Mouse (Mus musculus) forebrain, embryonic 15.5 days (tissue): ENCODE data around the gene Rprd2. TPM values are rescaled to one million over a fixed set of nuclear protein-coding genes. Genes with fewer than 3 reads are reported as not detected.

ENCODE experiments used
- ATAC-seq: fragments of 200-750 bp; cut with Nextera tagmentation; replicated peaks from 2 replicates; pipeline ENCODE4 v1.8.0; 2017; ENCODE audit warnings: mild to moderate bottlenecking, moderate TSS enrichment, moderate library complexity
- H3K27ac ChIP-seq: fragments of 300-500 bp; sonication (generic); replicated peaks from 2 replicates; pipeline ENCODE4 v1.5.1; 2015; ENCODE audit warnings: mild to moderate bottlenecking, inconsistent platforms
- H3K27me3 ChIP-seq: fragments of 300-500 bp; sonication (generic); 2 replicates; pipeline ENCODE4 v1.6.1; 2015; ENCODE audit warnings: inconsistent platforms
- H3K36me3 ChIP-seq: fragments of 300-500 bp; sonication (generic); 2 replicates; pipeline ENCODE4 v1.6.1; 2015; ENCODE audit warnings: mild to moderate bottlenecking, inconsistent platforms
- H3K4me1 ChIP-seq: fragments of 300-500 bp; sonication (generic); 2 replicates; pipeline ENCODE4 v1.6.1; 2015; ENCODE audit warnings: inconsistent platforms
- H3K4me2 ChIP-seq: fragments of 300-500 bp; sonication (generic); replicated peaks from 2 replicates; pipeline ENCODE4 v1.6.1; 2015; ENCODE audit warnings: mild to moderate bottlenecking, inconsistent platforms
- H3K4me3 ChIP-seq: fragments of 300-500 bp; sonication (generic); 2 replicates; pipeline ENCODE4 v1.5.1; 2015; ENCODE audit warnings: mild to moderate bottlenecking, inconsistent platforms
- H3K9ac ChIP-seq: fragments of 300-500 bp; sonication (generic); replicated peaks from 2 replicates; pipeline ENCODE4 v1.6.1; 2015; ENCODE audit warnings: mild to moderate bottlenecking, inconsistent platforms
- H3K9me3 ChIP-seq: fragments of 300-500 bp; sonication (generic); 2 replicates; pipeline ENCODE4 v1.6.1; 2016; ENCODE audit warnings: inconsistent platforms
- WGBS: fragments of 180-500 bp; shearing (Covaris S2); methylation state at CpG from one replicate; pipeline ENCODE4 v1.1.7; 2015; ENCODE audit warnings: mixed read lengths; 5-methylcytosine and 5-hydroxymethylcytosine counted together
- polyA plus RNA-seq: library from polyadenylated mRNA; unstranded; fragments of >200 nt; fragmentation: Nextera tagmentation; extraction: Ambion mirVana; gene quantifications from 2 replicates; pipeline ENCODE4 v1.2.1, GENCODE M21; 2015

Rprd2 gene
- polyA plus RNA-seq, 1 experiment from 2014 or later = 22.1 TPM

GRCm38 (mm10) chr3:95855502-95856089 is 36.9 kb upstream of the Rprd2 start, which contains the start of gene Prpf3:
Prpf3 (minus strand) TSS chr3:95855885.
- Histone ChIP-seq H3K9ac (peak within 1 kb of the TSS; percentile 87), H3K27me3 (no peaks in the 10 kb centered on the region), H3K27ac (peak within 1 kb of the TSS; percentile 72), H3K36me3 (peaks cover 27% of the 10 kb centered on the region), H3K4me2 (peak within 1 kb of the TSS; percentile 76), H3K4me3 (peak within 1 kb of the TSS; percentile 95), H3K4me1 (peaks cover 18% of the 10 kb centered on the region), H3K9me3 (no peaks in the 10 kb centered on the region)
- ATAC-seq = peak; percentile 99
- under 1% methylated on average over 56 of the region's 56 CpGs for WGBS

- whole genome bisulfite sequencing = 95% methylated on average over 8 of the region's 8 CpGs
- no peak overlapping the region for H3K27ac ChIP-seq
- no peak overlapping the region for H3K4me2 ChIP-seq
- peaks cover 68% of the 10 kb centered on the region for H3K36me3 ChIP-seq
- H3K27me3 ChIP-seq = no peaks in the 10 kb centered on the region
- no peak overlapping the region for H3K9ac ChIP-seq
- peaks cover 15% of the 10 kb centered on the region for H3K4me1 ChIP-seq
- H3K9me3 ChIP-seq = no peaks in the 10 kb centered on the region
- ATAC-seq = no peak
- no peak overlapping the region for H3K4me3 ChIP-seq
Measured at GRCm38 (mm10) chr3:95851317-95851716, 32.7 kb upstream of the Rprd2 start.

GRCm38 (mm10) chr3:95850611-95851010 is 31.9 kb upstream of the Rprd2 start:
- no peaks in the 10 kb centered on the region for H3K9me3 ChIP-seq
- no peak overlapping the region for H3K4me2 ChIP-seq
- peaks cover 12% of the 10 kb centered on the region for H3K4me1 ChIP-seq
- H3K27ac ChIP-seq = no peak overlapping the region
- no peak for ATAC-seq
- H3K4me3 ChIP-seq = no peak overlapping the region
- no peak overlapping the region for H3K9ac ChIP-seq
- H3K27me3 ChIP-seq = no peaks in the 10 kb centered on the region
- H3K36me3 ChIP-seq = peaks cover 74% of the 10 kb centered on the region
- 88% methylated on average over 4 of the region's 4 CpGs for WGBS

- H3K4me2 ChIP-seq = no peak overlapping the region
- WGBS = 91% methylated on average over 3 of the region's 3 CpGs
- no peak overlapping the region for H3K27ac ChIP-seq
- H3K9me3 ChIP-seq = no peaks in the 10 kb centered on the region
- H3K4me3 ChIP-seq = no peak overlapping the region
- H3K9ac ChIP-seq = no peak overlapping the region
- peaks cover 84% of the 10 kb centered on the region for H3K36me3 ChIP-seq
- ATAC-seq = no peak
- H3K27me3 ChIP-seq = no peaks in the 10 kb centered on the region
- H3K4me1 ChIP-seq = no peaks in the 10 kb centered on the region
Measured at GRCm38 (mm10) chr3:95842503-95843214, 24.0 kb upstream of the Rprd2 start.

- 91% methylated on average over 2 of the region's 2 CpGs for WGBS
- Histone ChIP-seq H3K27ac (no peak overlapping the region), H3K27me3 (no peaks in the 10 kb centered on the region), H3K4me2 (no peak overlapping the region), H3K4me1 (no peaks in the 10 kb centered on the region), H3K9me3 (no peaks in the 10 kb centered on the region), H3K9ac (no peak overlapping the region), H3K36me3 (peaks cover 80% of the 10 kb centered on the region), H3K4me3 (no peak overlapping the region)
- ATAC-seq = no peak
Measured at GRCm38 (mm10) chr3:95839250-95839649, 20.6 kb upstream of the Rprd2 start.

GRCm38 (mm10) chr3:95829053-95829452 is 10.4 kb upstream of the Rprd2 start:
- ATAC-seq = no peak
- WGBS = 95% methylated on average over 4 of the region's 4 CpGs
- Histone ChIP-seq H3K4me3 (no peak overlapping the region), H3K27me3 (no peaks in the 10 kb centered on the region), H3K9ac (no peak overlapping the region), H3K36me3 (peaks cover 63% of the 10 kb centered on the region), H3K4me1 (no peaks in the 10 kb centered on the region), H3K27ac (no peak overlapping the region), H3K4me2 (no peak overlapping the region), H3K9me3 (no peaks in the 10 kb centered on the region)

- no peak overlapping the region for H3K27ac ChIP-seq
- no peak for ATAC-seq
- H3K9me3 ChIP-seq = no peaks in the 10 kb centered on the region
- peaks cover 35% of the 10 kb centered on the region for H3K36me3 ChIP-seq
- H3K4me1 ChIP-seq = no peaks in the 10 kb centered on the region
- H3K9ac ChIP-seq = no peak overlapping the region
- WGBS = 84% methylated on average over 2 of the region's 2 CpGs
- no peak overlapping the region for H3K4me2 ChIP-seq
- no peaks in the 10 kb centered on the region for H3K27me3 ChIP-seq
- no peak overlapping the region for H3K4me3 ChIP-seq
Measured at GRCm38 (mm10) chr3:95826275-95826674, 7.6 kb upstream of the Rprd2 start.

GRCm38 (mm10) chr3:95820046-95821010 is 1.7 kb upstream of the Rprd2 start:
- Histone ChIP-seq H3K4me1 (peaks cover 28% of the 10 kb centered on the region), H3K27ac (peak overlapping the region; percentile 100), H3K9me3 (no peaks in the 10 kb centered on the region), H3K36me3 (no peaks in the 10 kb centered on the region), H3K27me3 (no peaks in the 10 kb centered on the region), H3K4me2 (peak overlapping the region; percentile 52), H3K9ac (peak overlapping the region; percentile 64), H3K4me3 (peak overlapping the region; percentile 86)
- 33% methylated on average over 10 of the region's 10 CpGs for WGBS
- ATAC-seq = peak; percentile 26

- no peaks in the 10 kb centered on the region for H3K27me3 ChIP-seq
- peak; percentile 97 for ATAC-seq
- peak overlapping the region; percentile 52 for H3K4me2 ChIP-seq
- peak overlapping the region; percentile 86 for H3K4me3 ChIP-seq
- WGBS = under 1% methylated on average over 49 of the region's 49 CpGs
- no peaks in the 10 kb centered on the region for H3K36me3 ChIP-seq
- H3K9me3 ChIP-seq = no peaks in the 10 kb centered on the region
- H3K4me1 ChIP-seq = peaks cover 33% of the 10 kb centered on the region
- peak overlapping the region; percentile 100 for H3K27ac ChIP-seq
- peak overlapping the region; percentile 64 for H3K9ac ChIP-seq
Measured at GRCm38 (mm10) chr3:95819351-95819985, 805 bp upstream of the Rprd2 start.

GRCm38 (mm10) chr3:95818026-95818511 is 594 bp downstream of the Rprd2 start:
- H3K36me3 ChIP-seq = no peaks in the 10 kb centered on the region

GRCm38 (mm10) chr3:95816681-95817080 is 2.0 kb downstream of the Rprd2 start:
- WGBS = 93% methylated on average over 3 of the region's 3 CpGs

More at GRCm38 (mm10) chr3:95818026-95818511, 594 bp downstream of the Rprd2 start:
- WGBS = under 1% methylated on average over 21 of the region's 21 CpGs
- Histone ChIP-seq H3K4me2 (peak overlapping the region; percentile 46), H3K9ac (peak overlapping the region; percentile 95), H3K4me1 (peaks cover 34% of the 10 kb centered on the region), H3K27ac (peak overlapping the region; percentile 100), H3K9me3 (no peaks in the 10 kb centered on the region), H3K4me3 (peak overlapping the region; percentile 86), H3K27me3 (no peaks in the 10 kb centered on the region)
- ATAC-seq = no peak; the same call in 1 of the 2 replicates

More at GRCm38 (mm10) chr3:95816681-95817080, 2.0 kb downstream of the Rprd2 start:
- Histone ChIP-seq H3K9me3 (no peaks in the 10 kb centered on the region), H3K9ac (no peak overlapping the region; the same call in 1 of the 2 replicates), H3K4me1 (peaks cover 34% of the 10 kb centered on the region), H3K27me3 (no peaks in the 10 kb centered on the region), H3K4me2 (peak overlapping the region; percentile 46), H3K27ac (no peak overlapping the region), H3K4me3 (peak overlapping the region; percentile 14; the same call in 1 of the 2 replicates), H3K36me3 (no peaks in the 10 kb centered on the region)
- no peak for ATAC-seq
